Mouse (Mus musculus) leukemia stem cell, adult 10-12 weeks (primary cell): ENCODE results near the gene Gm8180. TPM values are rescaled to one million over a fixed set of nuclear protein-coding genes. Genes with fewer than 3 reads are reported as not detected.

Experiments
- polyA plus RNA-seq: library from polyadenylated mRNA; stranded (reverse); fragments of >175 nt; gene quantifications from 2 replicates; pipeline ENCODE4 v1.2.3, GENCODE M21; 2012; ENCODE audit warnings: low replicate concordance

The Gm8180 gene
- not detected in 2 replicates for polyA plus RNA-seq

DNA sequence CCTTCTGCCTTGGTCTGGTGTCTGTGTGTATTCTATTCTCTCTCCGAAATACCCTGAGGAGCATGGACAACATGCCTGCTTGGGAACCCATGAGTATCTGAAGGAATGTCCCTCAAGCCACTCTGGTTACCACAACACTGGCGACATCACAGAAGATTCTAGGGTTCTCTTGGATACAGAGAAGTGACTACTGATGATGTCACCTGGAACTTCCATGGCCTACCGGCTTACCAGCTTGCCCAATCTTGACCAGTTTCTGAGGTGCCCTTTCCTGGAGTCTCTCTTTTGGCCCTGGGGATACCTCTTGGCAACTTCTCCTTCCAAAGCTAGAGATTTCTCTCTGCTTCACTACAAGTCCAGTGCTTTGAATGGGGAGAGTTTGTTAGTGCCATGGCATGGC is at the start of gene Gm8180:
TSS of gene Gm8180 (minus strand) at position 101 of the 400 bp plus-strand sequence.

DNA sequence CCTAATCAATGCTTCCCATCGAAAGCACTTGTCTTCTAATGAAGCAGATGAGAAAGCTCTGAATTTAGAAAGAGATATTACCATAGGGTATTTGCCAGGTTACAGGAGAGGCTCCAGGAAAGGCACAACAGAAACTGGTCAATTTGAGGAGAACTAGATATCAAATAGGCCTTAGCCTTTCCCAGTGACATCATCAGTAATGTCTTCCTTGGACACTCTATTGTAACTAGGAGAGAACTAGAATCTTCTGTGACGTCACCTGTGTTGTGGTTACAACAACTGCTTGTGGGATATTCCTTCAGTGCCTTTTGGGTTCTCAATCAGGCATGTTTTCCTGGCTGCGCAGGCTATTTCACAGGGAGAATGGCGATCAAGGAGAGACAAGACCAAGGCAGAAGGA is 37.0 kb downstream of the Gm8180 start, which contains the start of gene Gm6526:
TSS of gene Gm6526 (plus strand) at position 301 of the 400 bp plus-strand sequence.

Other genes with a start within 250 kb of the Gm8180 start
- gene Gm5799, start 241.2 kb downstream of the Gm8180 start, polyA plus RNA-seq: not detected in 2 replicates
- gene Gm17654, start 205.6 kb downstream of the Gm8180 start, polyA plus RNA-seq: not detected in 2 replicates
- gene Gm10375, start 176.7 kb downstream of the Gm8180 start, polyA plus RNA-seq: not detected in 2 replicates
- not detected in 2 replicates for gene Gm8165, start 107.5 kb downstream of the Gm8180 start, polyA plus RNA-seq
- not detected in 2 replicates for gene Gm7324, start 86.9 kb downstream of the Gm8180 start, polyA plus RNA-seq
- gene Gm16506, start 57.3 kb downstream of the Gm8180 start, polyA plus RNA-seq: not detected in 2 replicates
- not detected in 2 replicates for gene Gm6526, start 36.9 kb downstream of the Gm8180 start, polyA plus RNA-seq
- gene Ear1, start 90.8 kb upstream of the Gm8180 start, polyA plus RNA-seq: not detected in 2 replicates
- gene Ear10, start 138.8 kb upstream of the Gm8180 start, polyA plus RNA-seq: not detected in 2 replicates
- gene Gm8113, start 140.6 kb upstream of the Gm8180 start, polyA plus RNA-seq: 0.24 TPM in 1 of 2 replicates, not detected in the other
- not detected in 2 replicates for gene Ang5, start 172.3 kb upstream of the Gm8180 start, polyA plus RNA-seq
- gene Ang6, start 217.5 kb upstream of the Gm8180 start, polyA plus RNA-seq: not detected in 2 replicates